Mouse (Mus musculus): ENCODE results near the gene Rxfp2.

DNA sequence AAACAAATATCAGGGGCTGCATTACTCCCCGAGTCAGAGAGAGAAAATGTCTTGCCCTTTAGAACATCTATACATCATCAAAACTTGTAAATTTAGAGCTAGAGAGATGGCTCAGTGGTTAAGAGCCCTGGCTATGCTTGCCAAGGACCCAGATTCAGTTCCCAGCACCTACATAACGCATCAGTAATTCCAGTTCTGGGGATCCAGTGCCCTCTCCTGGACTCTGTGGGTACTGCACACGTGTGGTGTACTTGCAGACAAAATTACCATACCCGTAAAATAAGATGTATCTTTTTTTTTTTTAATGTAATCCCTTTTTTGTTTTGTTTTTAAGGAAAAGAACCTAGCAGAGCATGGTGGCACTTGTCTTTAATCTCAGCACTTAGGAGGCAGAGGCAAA lies 21.9 kb upstream of the Rxfp2 start:
- TF ChIP-seq GATA1 (IDR thresholded peaks at IDR 0.05; ENCODE audit: low read length) (no peak), TAL1 (IDR thresholded peaks at IDR 0.05; ENCODE audit: low read length) (no peak)
